Mouse (Mus musculus) common myeloid progenitor, adult 5-6 weeks (primary cell): Measurements from ENCODE around the gene 4930426L09Rik. TPM values are rescaled to one million over a fixed set of nuclear protein-coding genes. Genes with fewer than 3 reads are reported as not detected.
"Not testable (repeated sequence)": the region's sequence is repeated elsewhere in the genome, so short reads cannot be mapped to it uniquely, and the experiment has no call there.

ENCODE experiments used
- ATAC-seq: replicated peaks from 2 replicates; pipeline ENCODE4 v1.8.0; 2016; ENCODE audit warnings: low read depth, mild to moderate bottlenecking, moderate TSS enrichment, inconsistent platforms; ENCODE audit not compliant: poor library complexity, severe bottlenecking
- total RNA-seq: library from RNA; stranded (forward); fragments of 200-1000, 187-1606 nt; gene quantifications from 2 replicates; pipeline ENCODE4 v1.2.3, GENCODE M21; 2017

4930426L09Rik gene
- total RNA-seq, 1 experiment from 2014 or later, result not detected

- ATAC-seq, result 0 out of 2 replicates have a peak, but pooled peaks have one; percentile 31
These were observed 8.0 kb downstream of the 4930426L09Rik start for GRCm38 (mm10) chr2:19006124-19006523.

- no peak for ATAC-seq
These were observed 9.4 kb downstream of the 4930426L09Rik start for GRCm38 (mm10) chr2:19007580-19007979.

GRCm38 (mm10) chr2:19010541-19010940 is 12.4 kb downstream of the 4930426L09Rik start:
- not testable (repeated sequence) for ATAC-seq

GRCm38 (mm10) chr2:19011443-19011842 is 13.3 kb downstream of the 4930426L09Rik start:
- peak; percentile 92 for ATAC-seq

GRCm38 (mm10) chr2:19016348-19016747 is 18.2 kb downstream of the 4930426L09Rik start:
- ATAC-seq, result no peak

GRCm38 (mm10) chr2:19016839-19017238 is 18.7 kb downstream of the 4930426L09Rik start:
- ATAC-seq, result no peak

- no peak for ATAC-seq
These were observed 19.9 kb downstream of the 4930426L09Rik start for GRCm38 (mm10) chr2:19018034-19018433.

- ATAC-seq, result no peak
These were observed 26.7 kb downstream of the 4930426L09Rik start for GRCm38 (mm10) chr2:19024807-19025206.

- no peak for ATAC-seq
These were observed 39.3 kb downstream of the 4930426L09Rik start for GRCm38 (mm10) chr2:19037430-19037829.

GRCm38 (mm10) chr2:19037907-19038570 is 39.9 kb downstream of the 4930426L09Rik start:
- peak; percentile 39; the same call in 1 of the 2 replicates for ATAC-seq

GRCm38 (mm10) chr2:19048225-19048624 is 50.1 kb downstream of the 4930426L09Rik start:
- ATAC-seq, result peak; percentile 78

GRCm38 (mm10) chr2:19049341-19049740 is 51.2 kb downstream of the 4930426L09Rik start:
- ATAC-seq, result no peak

Other genes with a start within 250 kb of the 4930426L09Rik start
- 30.1 and 51.8 TPM in 2 replicates for gene Pip4k2a, start 217 bp upstream of the 4930426L09Rik start, total RNA-seq
- 0.37 and 2.1 TPM in 2 replicates for gene Armc3, start 201.0 kb downstream of the 4930426L09Rik start, total RNA-seq